Mouse (Mus musculus) lung, adult 2 months (tissue): ENCODE results near the gene Fezf1. TPM values are rescaled to one million over a fixed set of nuclear protein-coding genes. Genes with fewer than 3 reads are reported as not detected.

Source experiments
- DNase-seq: peaks from one replicate; pipeline ENCODE4 v3.0.0; 2022
- H3K4me1 ChIP-seq: fragments of 200-500 bp; 2 replicates; pipeline ENCODE4 v1.6.1; 2011; ENCODE audit warnings: low read length; ENCODE audit not compliant: control insufficient read depth, insufficient read depth
- H3K4me3 ChIP-seq: fragments of 200-500 bp; replicated peaks from 2 replicates; pipeline ENCODE3; 2011; ENCODE audit warnings: low read depth, mild to moderate bottlenecking, control low read depth, low read length; ENCODE audit errors: extremely low read depth
- CTCF ChIP-seq: fragments of 200-500 bp; IDR thresholded peaks from 2 replicates; pipeline ENCODE4 v1.5.1; 2011; ENCODE audit warnings: mild to moderate bottlenecking, low read length, control low read depth; ENCODE audit not compliant: insufficient read depth
- POLR2A ChIP-seq: fragments of 200-500 bp; IDR thresholded peaks from 2 replicates; pipeline ENCODE4 v1.6.1; 2011; ENCODE audit warnings: low read depth, mild to moderate bottlenecking, control low read depth, low read length, borderline replicate concordance; ENCODE audit errors: extremely low read depth
- WGBS: fragments of 180-500 bp; shearing (Covaris S2); methylation state at CpG from one replicate; pipeline ENCODE4 v1.1.7; 2018; 5-methylcytosine and 5-hydroxymethylcytosine counted together
- polyA plus RNA-seq: library from polyadenylated mRNA; depleted of rRNA; stranded (reverse); fragments of >200 nt; gene quantifications from 2 replicates; pipeline ENCODE4 v1.2.3, GENCODE M21; 2012; rRNA removed

The Fezf1 gene
- 0.08 TPM in 2 replicates for polyA plus RNA-seq

DNA sequence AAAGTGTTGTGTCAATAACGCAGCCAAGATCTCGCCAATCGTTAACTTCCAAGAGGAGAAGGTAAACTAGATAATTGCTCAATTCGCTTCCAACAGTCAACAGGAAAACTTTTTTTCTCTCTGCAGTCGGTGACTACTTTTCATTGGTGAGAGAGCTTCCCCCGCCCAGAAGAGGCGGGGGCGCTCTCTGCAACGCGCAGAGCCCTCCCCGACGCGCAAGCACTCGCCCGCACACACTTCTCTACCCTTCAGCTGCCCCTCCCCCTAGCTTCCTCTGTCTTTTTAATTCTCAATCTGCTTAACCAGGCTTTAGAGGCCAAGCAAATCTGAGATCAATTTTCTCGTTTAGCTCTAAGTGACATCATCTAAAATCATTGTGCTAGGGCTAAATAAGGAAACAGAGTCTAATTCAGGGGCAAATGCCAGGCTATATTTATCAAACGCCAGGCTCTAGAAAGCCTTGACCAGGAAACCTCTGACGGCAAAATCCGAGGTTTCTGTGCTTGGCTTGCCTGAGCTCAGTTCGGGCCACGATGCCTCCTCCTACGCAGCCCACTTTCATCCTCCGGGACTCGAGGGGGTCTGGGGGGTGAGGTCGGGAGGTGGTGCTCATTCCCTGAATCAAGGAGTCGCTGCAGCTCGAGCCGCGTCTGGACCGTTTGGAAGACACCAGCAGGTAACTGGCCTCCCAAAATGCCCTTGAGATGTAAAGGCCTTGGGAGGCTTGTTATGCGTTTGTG, at the start of gene Fezf1:
Gene Fezf1, minus strand, starts transcription at position 50 of the 740 bp plus-strand sequence.
- no peak within 1 kb of the TSS for H3K4me3 ChIP-seq
- 2% methylated on average over 31 of the region's 31 CpGs for WGBS

DNA sequence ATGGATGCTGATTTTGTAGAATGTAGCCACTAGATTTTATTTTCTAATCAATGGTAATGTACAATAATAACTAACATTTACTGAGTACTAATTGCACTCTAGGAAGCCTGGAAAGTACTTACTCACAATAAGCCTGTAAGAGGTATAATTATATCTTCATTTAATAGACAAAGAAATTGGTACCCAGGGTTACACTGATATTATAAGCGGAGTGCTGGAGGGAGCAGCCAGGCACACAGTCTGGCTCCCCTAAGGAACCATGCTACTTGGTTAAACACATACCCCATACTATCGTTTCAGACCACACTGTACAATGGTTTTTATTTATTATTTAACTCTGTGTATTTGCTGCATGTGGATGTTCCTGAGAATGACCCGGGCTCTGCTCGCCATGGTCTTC, 46.5 kb upstream of the Fezf1 start:
- Histone ChIP-seq H3K4me1 (no peaks in the 10 kb centered on the region), H3K4me3 (no peak overlapping the region)
- 86% methylated on average over 4 of the region's 4 CpGs for WGBS
- no peak for DNase-seq
- TF ChIP-seq CTCF: no peak
- no peak for TF ChIP-seq POLR2A

More for the DNA sequence above, at the start of gene Fezf1:
- no peak for DNase-seq
- TF ChIP-seq POLR2A (no peak), CTCF (no peak)
- H3K4me1 ChIP-seq: no peaks in the 10 kb centered on the region

DNA sequence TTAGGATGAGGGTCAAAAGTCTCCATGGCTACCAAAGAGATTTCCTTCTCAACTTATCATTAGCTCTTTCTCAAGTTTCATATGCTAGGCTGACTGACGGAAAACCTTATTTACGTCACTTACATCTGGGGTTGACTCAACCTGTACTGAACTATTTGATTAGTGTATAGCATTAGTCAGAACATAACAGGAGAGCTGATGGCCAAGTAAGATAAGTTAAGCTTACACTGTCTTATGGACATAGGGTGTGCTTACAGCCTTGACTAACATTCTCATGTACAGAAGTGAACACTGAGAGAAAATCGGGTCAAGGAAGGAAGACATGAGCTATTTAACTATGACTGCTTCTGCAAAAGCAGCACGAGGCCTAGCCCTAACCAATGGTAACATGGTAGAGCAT, 40.6 kb upstream of the Fezf1 start:
- 80% methylated on average over 4 of the region's 4 CpGs for WGBS
- Histone ChIP-seq H3K4me3 (no peak overlapping the region), H3K4me1 (no peaks in the 10 kb centered on the region)
- no peak for DNase-seq
- TF ChIP-seq POLR2A (no peak), CTCF (no peak)

GRCm38 (mm10) chr6:23281514-23281820, 33.3 kb upstream of the Fezf1 start:
- H3K4me1 ChIP-seq: no peaks in the 10 kb centered on the region
- DNase-seq: no peak
- no peak overlapping the region for H3K4me3 ChIP-seq
- no peak for TF ChIP-seq POLR2A
- TF ChIP-seq CTCF: no peak
- 70% methylated on average over 9 of the region's 9 CpGs for WGBS

- no peak for DNase-seq
- Histone ChIP-seq H3K4me3 (no peak overlapping the region), H3K4me1 (no peaks in the 10 kb centered on the region)
- WGBS: 64% methylated on average over 15 of the region's 15 CpGs
- TF ChIP-seq CTCF: no peak
- TF ChIP-seq POLR2A: no peak
These were observed 32.8 kb upstream of the Fezf1 start for GRCm38 (mm10) chr6:23280811-23281513.

DNA sequence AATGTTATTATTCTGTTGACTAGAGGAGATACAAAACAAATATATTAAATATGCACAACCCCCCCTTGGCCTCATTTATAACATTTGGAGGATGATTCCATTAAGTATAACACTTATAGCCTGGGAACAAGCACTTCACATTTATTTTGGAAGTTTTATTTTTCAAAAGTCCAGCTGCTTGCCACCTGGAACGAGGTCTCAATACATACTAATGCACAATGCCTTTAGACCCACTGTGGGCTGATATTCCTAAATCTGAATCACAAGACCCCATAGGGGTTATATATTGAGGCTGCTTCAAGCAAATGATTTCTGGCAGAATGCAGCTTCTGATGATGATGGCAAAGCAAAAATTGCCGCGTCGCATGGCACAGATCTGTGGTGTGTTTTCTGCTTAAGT, 25.3 kb upstream of the Fezf1 start:
- H3K4me1 ChIP-seq: no peaks in the 10 kb centered on the region
- no peak for DNase-seq
- TF ChIP-seq CTCF: no peak
- H3K4me3 ChIP-seq: no peak overlapping the region
- 79% methylated on average over 4 of the region's 4 CpGs for WGBS

GRCm38 (mm10) chr6:23272979-23273378, 24.8 kb upstream of the Fezf1 start:
- DNase-seq: no peak
- Histone ChIP-seq H3K4me3 (no peak overlapping the region), H3K4me1 (no peaks in the 10 kb centered on the region)
- no peak for TF ChIP-seq POLR2A
- 32% methylated on average over 11 of the region's 11 CpGs for WGBS

GRCm38 (mm10) chr6:23272542-23272941, 24.4 kb upstream of the Fezf1 start:
- WGBS: 49% methylated on average over 7 of the region's 7 CpGs
- TF ChIP-seq CTCF (no peak), POLR2A (no peak)
- DNase-seq: no peak
- no peaks in the 10 kb centered on the region for H3K4me1 ChIP-seq
- H3K4me3 ChIP-seq: no peak overlapping the region

- TF ChIP-seq CTCF (no peak), POLR2A (no peak)
- H3K4me1 ChIP-seq: no peaks in the 10 kb centered on the region
- no peak overlapping the region for H3K4me3 ChIP-seq
- 11% methylated on average over 9 of the region's 9 CpGs for WGBS
- DNase-seq: no peak
These were observed 12.5 kb upstream of the Fezf1 start for GRCm38 (mm10) chr6:23260738-23261050.

DNA sequence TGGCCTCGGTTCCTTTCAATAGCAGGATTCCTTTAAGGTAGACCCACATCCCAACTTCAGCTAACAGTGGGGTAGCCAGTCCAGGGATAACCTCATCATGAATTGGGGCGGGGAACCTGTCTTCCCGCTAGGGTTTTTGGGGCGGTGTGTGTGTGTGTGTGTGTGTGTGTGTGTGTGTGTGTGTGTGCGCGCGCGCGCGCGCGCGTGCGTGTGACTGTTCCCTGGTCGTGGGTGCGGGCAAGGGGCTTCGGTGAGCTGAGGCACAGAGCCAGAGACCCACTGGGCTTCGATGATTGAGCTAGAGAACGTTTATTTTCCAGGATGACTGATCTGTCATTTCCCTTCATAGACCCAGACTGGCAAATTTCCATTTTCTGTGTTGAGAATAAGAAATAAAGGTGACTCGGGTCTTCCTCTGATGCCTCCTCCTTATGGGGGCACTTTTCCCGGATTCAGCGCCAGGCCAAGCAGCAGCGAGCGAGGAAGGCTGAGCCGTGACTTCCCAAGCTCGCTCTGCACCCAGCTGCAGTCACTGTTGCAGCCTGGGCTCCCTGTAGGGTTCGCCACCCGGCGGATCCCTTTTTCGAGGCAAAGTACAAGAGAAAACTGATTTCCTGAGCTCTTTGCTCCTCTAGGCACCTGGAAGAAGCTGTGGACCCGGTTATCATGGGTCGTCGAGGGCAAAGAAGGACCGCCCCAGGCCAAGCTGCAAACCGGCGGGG, 12.0 kb upstream of the Fezf1 start:
- Histone ChIP-seq H3K4me1 (no peaks in the 10 kb centered on the region), H3K4me3 (no peak overlapping the region)
- DNase-seq: no peak
- 9% methylated on average over 36 of the region's 36 CpGs for whole genome bisulfite sequencing
- no peak for TF ChIP-seq CTCF
- TF ChIP-seq POLR2A: no peak
